ENCODE assay signal across 10 mouse cellular contexts in genomic region chr14:106075181-106076064, GRCm38 (mm10). TPM values are rescaled to one million over a fixed set of nuclear protein-coding genes. Genes with fewer than 3 reads are reported as not detected.
A peak's percentile ranks its signal among the peaks of the same experiment; 100 is the strongest.
DNase-seq lines count a peak whose midpoint lies in the region; ATAC-seq lines count a peak whose summit lies in the region.
"Had no signal": no experiment of that assay in that cellular context is flagged by ENCODE, and none has a peak within 500 bp of the region (broad histone marks: within the 10 kb centered on the region; RNA-seq: fewer than 3 reads in every experiment).

No protein-coding gene starts in this region.

- no peaks in the 10 kb centered on the region for H3K4me1 ChIP-seq in lung, embryonic 16.5 days (replicated peaks; ENCODE audit: control insufficient read depth, insufficient read depth, low read length)
- H3K4me1 ChIP-seq in hindbrain, embryonic 14.5 days (replicated peaks; ENCODE audit: control insufficient read depth, insufficient read depth, low read length), result no peaks in the 10 kb centered on the region
- peaks cover 8% of the 10 kb centered on the region; the same call in 1 of the 2 replicates for H3K4me1 ChIP-seq in neural tube, embryonic 13.5 days (replicated peaks)

- no peaks in the 10 kb centered on the region for H3K9me3 ChIP-seq in lung, embryonic 16.5 days (ENCODE audit: control insufficient read depth, low read length)
- H3K9me3 ChIP-seq in hindbrain, embryonic 14.5 days (ENCODE audit: control insufficient read depth, low read length), result no peaks in the 10 kb centered on the region
- no peaks in the 10 kb centered on the region for H3K9me3 ChIP-seq in neural tube, embryonic 13.5 days

- H3K36me3 ChIP-seq in lung, embryonic 16.5 days (ENCODE audit: control insufficient read depth, insufficient read depth, low read length), result no peaks in the 10 kb centered on the region
- H3K36me3 ChIP-seq in hindbrain, embryonic 14.5 days (replicated peaks; ENCODE audit: control insufficient read depth, insufficient read depth), result no peaks in the 10 kb centered on the region
- no peaks in the 10 kb centered on the region for H3K36me3 ChIP-seq in neural tube, embryonic 13.5 days

- DNase-seq in lung, postnatal 36 days, result no peak
- DNase-seq in fat pad, adult 2 months (ENCODE audit: extremely low read depth, low read depth, low spot score), result peak; percentile 31
- peak; percentile 40 for DNase-seq in hindbrain, embryonic 14.5 days (ENCODE audit: low spot score)
- no peak for DNase-seq in thymus, postnatal 0 days (ENCODE audit: low spot score)
- DNase-seq in frontal cortex, postnatal 10 days (ENCODE audit: low spot score in 2 of 2), result no peak

- H3K4me3 ChIP-seq in lung, embryonic 16.5 days (ENCODE audit: low read length), result no peak overlapping the region
- no peak overlapping the region for H3K4me3 ChIP-seq in hindbrain, embryonic 14.5 days (replicated peaks; ENCODE audit: low read length)
- H3K4me3 ChIP-seq in neural tube, embryonic 13.5 days, result no peak overlapping the region
- H3K4me3 ChIP-seq: erythroblast, embryonic 14.5 days had no signal

- H3K27ac ChIP-seq in lung, embryonic 16.5 days (ENCODE audit: low read length), result peak overlapping the region; percentile 5; the same call in 1 of the 2 replicates
- H3K27ac ChIP-seq in hindbrain, embryonic 14.5 days, result no peak overlapping the region
- H3K27ac ChIP-seq in neural tube, embryonic 13.5 days (replicated peaks), result peak overlapping the region; percentile 52; the same call in 1 of the 2 replicates
- H3K27ac ChIP-seq: liver, embryonic 14.5 days had no signal

- no peak overlapping the region for H3K9ac ChIP-seq in lung, embryonic 16.5 days (ENCODE audit: low read length)
- H3K9ac ChIP-seq in hindbrain, embryonic 14.5 days, result no peak overlapping the region
- H3K9ac ChIP-seq in neural tube, embryonic 13.5 days, result no peak overlapping the region
- H3K9ac ChIP-seq: liver, embryonic 14.5 days had no signal

- ATAC-seq in lung, embryonic 16.5 days (ENCODE audit: low read depth), result peak; percentile 95
- ATAC-seq in hindbrain, embryonic 14.5 days (ENCODE audit: low FRiP score), result peak; percentile 95
- ATAC-seq in neural tube, embryonic 13.5 days (ENCODE audit: low read depth), result peak; percentile 96

- 45% methylated on average over 3 of the region's 3 CpGs for WGBS in lung, embryonic 16.5 days
- 48% methylated on average over 3 of the region's 3 CpGs for WGBS in hindbrain, embryonic 14.5 days
- 36% methylated on average over 3 of the region's 3 CpGs for WGBS in neural tube, embryonic 13.5 days

- no peak overlapping the region for H3K4me2 ChIP-seq in lung, embryonic 16.5 days (ENCODE audit: low read depth, low read length)
- no peak overlapping the region for H3K4me2 ChIP-seq in hindbrain, embryonic 14.5 days (replicated peaks)
- no peak overlapping the region for H3K4me2 ChIP-seq in neural tube, embryonic 13.5 days

- H3K27me3 ChIP-seq in lung, embryonic 16.5 days (ENCODE audit: control insufficient read depth, insufficient read depth, low read depth, low read length), result no peaks in the 10 kb centered on the region
- no peaks in the 10 kb centered on the region for H3K27me3 ChIP-seq in hindbrain, embryonic 14.5 days (ENCODE audit: control insufficient read depth, insufficient read depth, low read length)
- H3K27me3 ChIP-seq in neural tube, embryonic 13.5 days, result no peaks in the 10 kb centered on the region

RNA-seq across cellular contexts. Expression of gene Trim52, which starts 30.6 kb away (rescaled TPM):
- not detected in 2 replicates for polyA plus RNA-seq in lung, embryonic 16.5 days (2015; fragmentation: Nextera tagmentation; extraction: Ambion mirVana)
- not detected in 2 replicates for polyA plus RNA-seq in hindbrain, embryonic 14.5 days (2014; fragmentation: Nextera tagmentation; extraction: Ambion mirVana)
- polyA plus RNA-seq in neural tube, embryonic 13.5 days (2015; fragmentation: Nextera tagmentation; extraction: Ambion mirVana), result not detected in 2 replicates
- not detected in 2 replicates for polyA plus RNA-seq in thymus, postnatal 0 days (2015; fragmentation: Nextera tagmentation; extraction: Ambion mirVana)
- polyA plus RNA-seq: erythroblast, embryonic 14.5 days; liver, embryonic 14.5 days; small intestine, adult 2 months had no signal

Comparison
In these comparisons a context has a peak if more than half of its experiments do, and no peak if none do; other contexts are left out.
1. DNase-seq: peak in fat pad, adult 2 months (single experiment) and hindbrain, embryonic 14.5 days (single experiment); none in lung, postnatal 36 days (single experiment), thymus, postnatal 0 days (single experiment) and frontal cortex, postnatal 10 days (0 of 2).
2. Peak in every context shown above with its lines, with median percentiles within 50 percentile points of each other: ATAC-seq.